Mouse (Mus musculus) G1E (cell line): ENCODE measurements around the gene Slc7a6.

Source experiments
- CTCF ChIP-seq: IDR thresholded peaks from 2 replicates; pipeline ENCODE4 v1.5.1; 2012; ENCODE audit warnings: low read depth, low read length, inconsistent platforms, mixed read lengths
- GATA1 ChIP-seq: IDR thresholded peaks from 2 replicates; pipeline ENCODE4 v1.6.1; 2012; ENCODE audit warnings: borderline replicate concordance, low read length, inconsistent platforms, mixed read lengths
- POLR2AphosphoS5 ChIP-seq: IDR thresholded peaks from 2 replicates; pipeline ENCODE4 v1.6.1; 2012; ENCODE audit warnings: low read depth, low read length, inconsistent platforms; ENCODE audit not compliant: insufficient replicate concordance

DNA sequence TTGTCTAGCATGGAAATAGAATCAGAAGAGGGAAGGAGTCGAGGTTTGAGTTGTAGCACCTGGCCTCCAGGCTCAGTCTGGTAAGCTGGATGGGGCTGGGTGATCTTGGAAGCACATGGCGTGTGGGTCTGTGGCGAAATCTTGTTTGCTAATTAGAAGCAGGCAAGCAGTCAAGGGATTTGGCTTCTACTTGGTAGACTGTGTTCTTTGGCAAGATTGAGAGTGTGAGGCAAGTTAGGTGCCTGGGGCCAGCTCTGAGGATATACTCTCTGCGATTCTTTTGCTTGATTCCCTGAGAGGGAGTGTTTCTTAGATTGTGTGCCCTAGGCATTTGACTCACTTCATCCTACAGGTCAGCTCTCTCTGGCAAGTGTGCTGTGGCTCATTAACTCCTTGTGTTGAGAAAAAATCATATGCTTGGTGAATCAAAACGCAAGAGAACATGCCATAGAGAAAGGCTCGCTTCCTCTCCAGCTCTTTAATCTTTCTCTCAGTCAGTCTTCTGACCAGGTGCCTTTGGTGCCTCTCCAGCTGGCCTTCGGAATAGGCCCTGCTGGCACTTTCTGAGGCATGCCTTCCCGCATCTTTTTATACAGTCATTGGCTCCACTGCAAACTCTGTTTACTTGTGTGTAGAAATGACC lies 17.1 kb downstream of the Slc7a6 start:
- TF ChIP-seq CTCF (no peak), GATA1 (no peak), POLR2AphosphoS5 (no peak)
